Mouse (Mus musculus): ENCODE results near the gene T2. TPM values are rescaled to one million over a fixed set of nuclear protein-coding genes. Genes with fewer than 3 reads are reported as not detected.

Gene T2
- polyA plus RNA-seq, 1 experiment from 2014 or later: 0.24 TPM

GRCm38 (mm10) chr17:8372286-8373046, 16.7 kb downstream of the T2 start:
- peak overlapping the region; percentile 81 for H3K27ac ChIP-seq (ENCODE audit: low read length)
- peaks cover 19% of the 10 kb centered on the region for H3K4me1 ChIP-seq (ENCODE audit: control insufficient read depth, insufficient read depth, low read length)
- peak overlapping the region; percentile 44; the same call in 1 of the 2 replicates for H3K9ac ChIP-seq (ENCODE audit: low read depth, low read length)
- WGBS: 4% methylated on average over 18 of the region's 18 CpGs
- peak overlapping the region; percentile 58 for H3K4me2 ChIP-seq (ENCODE audit: low read depth, low read length)
- no peaks in the 10 kb centered on the region for H3K9me3 ChIP-seq (ENCODE audit: control insufficient read depth, low read length)
- peak; percentile 42 for ATAC-seq
- H3K4me3 ChIP-seq (ENCODE audit: low read length): peak overlapping the region; percentile 24
- no peaks in the 10 kb centered on the region for H3K36me3 ChIP-seq (ENCODE audit: control insufficient read depth, insufficient read depth, low read length)
- H3K27me3 ChIP-seq (replicated peaks; ENCODE audit: control insufficient read depth, insufficient read depth, low read length): no peaks in the 10 kb centered on the region

- Histone ChIP-seq H3K27me3 (replicated peaks; ENCODE audit: control insufficient read depth, insufficient read depth, low read length) (no peaks in the 10 kb centered on the region), H3K36me3 (ENCODE audit: control insufficient read depth, insufficient read depth, low read length) (no peaks in the 10 kb centered on the region), H3K27ac (ENCODE audit: low read length) (no peak overlapping the region), H3K9ac (ENCODE audit: low read depth, low read length) (no peak overlapping the region), H3K4me2 (ENCODE audit: low read depth, low read length) (no peak overlapping the region), H3K4me3 (ENCODE audit: low read length) (no peak overlapping the region), H3K9me3 (ENCODE audit: control insufficient read depth, low read length) (no peaks in the 10 kb centered on the region), H3K4me1 (ENCODE audit: control insufficient read depth, insufficient read depth, low read length) (no peaks in the 10 kb centered on the region)
- ATAC-seq: no peak
- 61% methylated on average over 5 of the region's 5 CpGs for WGBS
These were observed 21.5 kb downstream of the T2 start for GRCm38 (mm10) chr17:8377298-8377697.

DNA sequence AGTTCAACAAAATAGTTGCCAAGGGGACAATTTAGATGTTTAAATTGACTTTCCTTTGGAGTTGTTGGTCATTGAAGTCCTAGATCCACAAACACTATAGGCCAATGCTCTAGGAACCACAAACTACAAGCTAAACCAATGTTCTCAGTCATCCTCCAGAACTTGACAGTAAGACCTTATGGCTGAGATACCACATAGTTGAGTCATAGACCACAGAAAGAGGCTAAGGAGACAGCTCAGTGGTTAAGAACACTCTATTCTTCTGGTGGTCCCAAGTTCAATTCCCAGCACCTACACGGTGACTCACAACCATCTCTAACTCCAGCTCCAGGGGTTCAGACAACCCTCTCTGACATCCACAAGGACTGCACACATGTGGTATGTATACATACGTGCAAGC, 29.6 kb downstream of the T2 start:
- 99% methylated on average over 2 of the region's 2 CpGs for WGBS
- Histone ChIP-seq H3K4me3 (ENCODE audit: low read length) (no peak overlapping the region), H3K9ac (ENCODE audit: low read depth, low read length) (no peak overlapping the region), H3K27me3 (replicated peaks; ENCODE audit: control insufficient read depth, insufficient read depth, low read length) (peaks cover 19% of the 10 kb centered on the region), H3K9me3 (ENCODE audit: control insufficient read depth, low read length) (no peaks in the 10 kb centered on the region), H3K36me3 (ENCODE audit: control insufficient read depth, insufficient read depth, low read length) (no peaks in the 10 kb centered on the region), H3K27ac (ENCODE audit: low read length) (no peak overlapping the region), H3K4me2 (ENCODE audit: low read depth, low read length) (no peak overlapping the region), H3K4me1 (ENCODE audit: control insufficient read depth, insufficient read depth, low read length) (no peaks in the 10 kb centered on the region)
- no peak for ATAC-seq

GRCm38 (mm10) chr17:8388463-8388862, 32.7 kb downstream of the T2 start:
- 1% methylated on average over 13 of the region's 13 CpGs for WGBS
- peaks cover 19% of the 10 kb centered on the region for H3K27me3 ChIP-seq (replicated peaks; ENCODE audit: control insufficient read depth, insufficient read depth, low read length)
- H3K9me3 ChIP-seq (ENCODE audit: control insufficient read depth, low read length): no peaks in the 10 kb centered on the region
- H3K4me1 ChIP-seq (ENCODE audit: control insufficient read depth, insufficient read depth, low read length): no peaks in the 10 kb centered on the region
- no peak overlapping the region for H3K9ac ChIP-seq (ENCODE audit: low read depth, low read length)
- no peak overlapping the region for H3K27ac ChIP-seq (ENCODE audit: low read length)
- no peak overlapping the region for H3K4me3 ChIP-seq (ENCODE audit: low read length)
- H3K4me2 ChIP-seq (ENCODE audit: low read depth, low read length): no peak overlapping the region
- no peaks in the 10 kb centered on the region for H3K36me3 ChIP-seq (ENCODE audit: control insufficient read depth, insufficient read depth, low read length)
- ATAC-seq: no peak

DNA sequence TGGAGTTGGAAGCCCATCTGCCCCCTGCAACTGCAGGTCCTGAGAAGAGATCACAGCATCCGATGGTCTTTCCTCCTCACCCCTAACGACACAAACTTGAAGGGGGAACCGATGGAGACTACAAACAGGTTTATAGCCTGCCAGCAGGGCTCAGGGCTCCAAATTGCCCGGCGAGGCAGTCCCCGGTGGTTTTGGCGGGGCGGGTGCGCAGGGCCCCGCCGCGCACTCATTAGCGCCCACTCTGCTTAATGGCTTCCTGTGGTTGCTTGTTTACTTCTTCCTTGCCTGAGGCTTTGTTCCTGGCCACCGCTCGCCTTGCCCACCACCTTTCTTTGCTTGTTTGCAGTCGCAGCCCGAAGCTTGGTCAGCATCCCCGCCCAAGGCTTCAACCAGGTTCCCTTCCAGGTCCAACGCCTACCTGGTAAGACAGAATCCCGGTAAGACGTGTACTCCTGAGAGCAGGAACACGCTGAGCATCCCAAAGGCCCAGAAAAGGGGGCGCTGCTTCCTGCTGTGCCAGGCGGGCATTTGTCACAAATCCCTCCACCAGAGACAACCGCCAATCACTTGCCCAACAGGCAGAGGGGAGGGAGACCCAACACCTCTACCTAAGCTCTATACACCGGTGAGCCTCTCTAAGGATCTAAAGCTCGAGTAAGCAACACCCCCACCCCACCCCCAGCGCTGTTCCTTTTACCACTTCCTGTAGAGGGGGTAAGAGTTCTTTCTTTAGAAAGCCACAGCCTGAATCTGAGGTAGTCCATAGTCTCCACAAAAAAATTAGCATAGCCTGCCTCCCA, 33.4 kb downstream of the T2 start:
- Histone ChIP-seq H3K9me3 (ENCODE audit: control insufficient read depth, low read length) (no peaks in the 10 kb centered on the region), H3K36me3 (ENCODE audit: control insufficient read depth, insufficient read depth, low read length) (no peaks in the 10 kb centered on the region), H3K9ac (ENCODE audit: low read depth, low read length) (no peak overlapping the region), H3K4me3 (ENCODE audit: low read length) (peak overlapping the region; percentile 15), H3K27ac (ENCODE audit: low read length) (no peak overlapping the region), H3K4me1 (ENCODE audit: control insufficient read depth, insufficient read depth, low read length) (no peaks in the 10 kb centered on the region), H3K4me2 (ENCODE audit: low read depth, low read length) (peak overlapping the region; percentile 7; the same call in 1 of the 2 replicates), H3K27me3 (replicated peaks; ENCODE audit: control insufficient read depth, insufficient read depth, low read length) (peaks cover 19% of the 10 kb centered on the region)
- ATAC-seq: no peak
- 2% methylated on average over 28 of the region's 28 CpGs for WGBS

DNA sequence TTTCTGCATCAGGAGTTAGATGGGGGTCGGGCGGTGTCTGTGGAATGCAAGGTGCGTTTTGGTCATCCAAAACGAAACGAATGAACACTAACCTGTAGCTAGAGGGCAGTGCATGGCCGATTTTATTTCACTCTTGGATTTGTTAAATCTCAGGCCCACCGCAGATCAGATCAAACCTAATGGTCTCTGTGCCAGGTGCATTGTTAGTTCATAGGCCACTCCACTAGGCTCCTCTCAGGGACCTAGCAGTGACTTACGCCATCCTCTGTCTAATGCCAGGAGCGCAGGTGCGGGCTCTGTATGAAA, 34.0 kb downstream of the T2 start:
- Histone ChIP-seq H3K27me3 (replicated peaks; ENCODE audit: control insufficient read depth, insufficient read depth, low read length) (peaks cover 19% of the 10 kb centered on the region), H3K9me3 (ENCODE audit: control insufficient read depth, low read length) (no peaks in the 10 kb centered on the region), H3K4me1 (ENCODE audit: control insufficient read depth, insufficient read depth, low read length) (no peaks in the 10 kb centered on the region), H3K4me2 (ENCODE audit: low read depth, low read length) (no peak overlapping the region), H3K27ac (ENCODE audit: low read length) (no peak overlapping the region), H3K36me3 (ENCODE audit: control insufficient read depth, insufficient read depth, low read length) (no peaks in the 10 kb centered on the region), H3K4me3 (ENCODE audit: low read length) (no peak overlapping the region), H3K9ac (ENCODE audit: low read depth, low read length) (no peak overlapping the region)
- no peak for ATAC-seq
- 7% methylated on average over 10 of the region's 10 CpGs for WGBS

GRCm38 (mm10) chr17:8390487-8390886, 34.7 kb downstream of the T2 start:
- H3K4me1 ChIP-seq (ENCODE audit: control insufficient read depth, insufficient read depth, low read length): no peaks in the 10 kb centered on the region
- no peaks in the 10 kb centered on the region for H3K36me3 ChIP-seq (ENCODE audit: control insufficient read depth, insufficient read depth, low read length)
- no peak overlapping the region for H3K4me2 ChIP-seq (ENCODE audit: low read depth, low read length)
- H3K4me3 ChIP-seq (ENCODE audit: low read length): no peak overlapping the region
- no peak for ATAC-seq
- H3K27me3 ChIP-seq (replicated peaks; ENCODE audit: control insufficient read depth, insufficient read depth, low read length): peaks cover 19% of the 10 kb centered on the region
- no peak overlapping the region for H3K27ac ChIP-seq (ENCODE audit: low read length)
- H3K9me3 ChIP-seq (ENCODE audit: control insufficient read depth, low read length): no peaks in the 10 kb centered on the region
- no peak overlapping the region for H3K9ac ChIP-seq (ENCODE audit: low read depth, low read length)
- WGBS: 66% methylated on average over 4 of the region's 4 CpGs

GRCm38 (mm10) chr17:8396371-8396770, 40.6 kb downstream of the T2 start:
- Histone ChIP-seq H3K4me2 (ENCODE audit: low read depth, low read length) (no peak overlapping the region), H3K36me3 (ENCODE audit: control insufficient read depth, insufficient read depth, low read length) (no peaks in the 10 kb centered on the region), H3K4me1 (ENCODE audit: control insufficient read depth, insufficient read depth, low read length) (no peaks in the 10 kb centered on the region), H3K4me3 (ENCODE audit: low read length) (no peak overlapping the region), H3K27ac (ENCODE audit: low read length) (no peak overlapping the region), H3K9ac (ENCODE audit: low read depth, low read length) (no peak overlapping the region), H3K27me3 (replicated peaks; ENCODE audit: control insufficient read depth, insufficient read depth, low read length) (no peaks in the 10 kb centered on the region), H3K9me3 (ENCODE audit: control insufficient read depth, low read length) (no peaks in the 10 kb centered on the region)
- 65% methylated on average over 4 of the region's 4 CpGs for WGBS
- ATAC-seq: no peak

- ATAC-seq: no peak
- Histone ChIP-seq H3K9ac (ENCODE audit: low read depth, low read length) (no peak overlapping the region), H3K9me3 (ENCODE audit: control insufficient read depth, low read length) (no peaks in the 10 kb centered on the region), H3K4me3 (ENCODE audit: low read length) (no peak overlapping the region), H3K4me2 (ENCODE audit: low read depth, low read length) (no peak overlapping the region), H3K27me3 (replicated peaks; ENCODE audit: control insufficient read depth, insufficient read depth, low read length) (no peaks in the 10 kb centered on the region), H3K4me1 (ENCODE audit: control insufficient read depth, insufficient read depth, low read length) (no peaks in the 10 kb centered on the region), H3K27ac (ENCODE audit: low read length) (no peak overlapping the region), H3K36me3 (ENCODE audit: control insufficient read depth, insufficient read depth, low read length) (no peaks in the 10 kb centered on the region)
- 75% methylated on average over 2 of the region's 2 CpGs for WGBS
These were observed 42.2 kb downstream of the T2 start for GRCm38 (mm10) chr17:8397946-8398345.

Measured in intestine, embryonic 16.5 days (tissue).